Mouse (Mus musculus) liver, embryonic 11.5 days (tissue): ENCODE measurements around the gene S1pr2. TPM values are rescaled to one million over a fixed set of nuclear protein-coding genes. Genes with fewer than 3 reads are reported as not detected.
"Not testable (repeated sequence)": the region's sequence is repeated elsewhere in the genome, so short reads cannot be mapped to it uniquely, and the experiment has no call there.

ENCODE experiments used
- ATAC-seq: fragments of 200-750 bp; cut with Nextera tagmentation; replicated peaks from 2 replicates; pipeline ENCODE4 v1.8.0; 2017; ENCODE audit warnings: moderate number of reproducible peaks, mild to moderate bottlenecking, moderate TSS enrichment, moderate library complexity; ENCODE audit not compliant: low FRiP score
- DNase-seq: peaks from one replicate; pipeline ENCODE4 v3.0.0-alpha.2; 2017; ENCODE audit warnings: low spot score
- H3K27ac ChIP-seq: fragments of 300-500 bp; sonication (generic); 2 replicates; pipeline ENCODE4 v1.5.1; 2014; ENCODE audit warnings: mild to moderate bottlenecking, low read depth, low read length, control low read depth
- H3K27me3 ChIP-seq: fragments of 300-500 bp; sonication (generic); replicated peaks from 2 replicates; pipeline ENCODE4 v1.6.1; 2014; ENCODE audit warnings: low read length, mixed read lengths; ENCODE audit not compliant: control insufficient read depth, insufficient read depth
- H3K36me3 ChIP-seq: fragments of 300-500 bp; sonication (generic); 2 replicates; pipeline ENCODE4 v1.6.1; 2014; ENCODE audit warnings: mild to moderate bottlenecking, low read length, moderate library complexity, mixed read lengths; ENCODE audit not compliant: control insufficient read depth, insufficient read depth
- H3K4me1 ChIP-seq: fragments of 300-500 bp; sonication (generic); replicated peaks from 2 replicates; pipeline ENCODE4 v1.6.1; 2014; ENCODE audit warnings: low read length, mixed read lengths; ENCODE audit not compliant: control insufficient read depth, insufficient read depth
- H3K4me2 ChIP-seq: fragments of 300-500 bp; sonication (generic); 2 replicates; pipeline ENCODE4 v1.6.1; 2014; ENCODE audit warnings: mild to moderate bottlenecking, control low read depth, moderate library complexity
- H3K4me3 ChIP-seq: fragments of 300-500 bp; sonication (generic); 2 replicates; pipeline ENCODE4 v1.5.1; 2014; ENCODE audit warnings: low read depth, low read length, control low read depth
- H3K9ac ChIP-seq: fragments of 300-500 bp; sonication (generic); 2 replicates; pipeline ENCODE4 v1.6.1; 2014; ENCODE audit warnings: low read depth, low read length, control low read depth
- H3K9me3 ChIP-seq: fragments of 300-500 bp; sonication (generic); 2 replicates; pipeline ENCODE4 v1.6.1; 2016; ENCODE audit warnings: low read length, inconsistent platforms, mixed read lengths; ENCODE audit not compliant: control insufficient read depth
- whole genome bisulfite sequencing: fragments of 180-500 bp; shearing (Covaris S2); extraction: QIAGEN DNeasy Blood & Tissue Kit; methylation state at CpG from one replicate; pipeline ENCODE4 v1.1.7; 2014; 5-methylcytosine and 5-hydroxymethylcytosine counted together
- polyA plus RNA-seq: library from polyadenylated mRNA; unstranded; fragments of >200 nt; fragmentation: Nextera tagmentation; extraction: Ambion mirVana; gene quantifications from 2 replicates; pipeline ENCODE4 v1.2.1, GENCODE M21; 2014

Gene S1pr2
- polyA plus RNA-seq, 1 experiment from 2014 or later: 15.2 TPM

DNA sequence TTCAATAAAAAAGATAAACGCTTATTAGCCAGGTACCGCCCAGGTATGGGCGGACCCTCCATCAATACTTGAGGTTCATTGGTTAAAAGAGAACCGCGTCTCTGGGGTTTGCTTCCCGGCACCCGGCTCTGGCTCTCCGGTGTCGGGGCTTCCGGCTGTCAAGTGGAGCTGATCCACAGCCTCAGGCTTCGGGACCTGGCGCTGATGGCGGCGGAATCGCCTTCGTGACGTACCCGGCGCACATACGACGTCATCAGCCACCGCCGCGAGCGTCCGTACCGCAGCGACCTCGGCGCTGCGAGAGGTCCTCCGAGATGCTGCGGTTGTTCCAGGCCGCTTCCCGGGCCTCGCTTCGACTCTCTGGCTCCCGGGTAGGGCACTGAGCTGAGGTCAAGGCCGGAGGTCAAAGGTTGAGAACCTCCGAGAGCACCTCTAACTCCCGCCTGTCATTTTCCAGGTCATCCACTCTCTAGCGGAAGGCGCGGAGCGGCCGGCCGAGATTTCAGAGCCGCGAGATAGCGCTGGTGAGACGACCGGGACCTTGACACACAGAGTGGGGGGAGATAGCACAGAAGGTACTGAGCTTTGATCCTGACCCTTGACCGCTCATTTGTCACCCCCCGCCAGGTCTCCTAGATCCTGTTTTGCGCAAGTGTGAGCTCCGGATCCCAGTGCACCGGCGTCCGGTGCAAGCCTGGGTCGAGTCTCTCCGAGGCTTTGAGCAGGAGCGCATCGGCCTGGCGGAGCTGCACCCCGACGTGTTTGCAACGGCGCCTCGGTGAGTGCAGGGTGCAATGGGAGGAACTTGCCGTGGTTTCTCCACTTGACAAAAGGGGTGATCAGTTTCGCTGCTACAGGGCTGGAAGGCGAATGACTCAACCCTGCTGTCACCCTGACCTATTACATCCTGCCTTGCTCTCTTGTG is 26.3 kb upstream of the S1pr2 start, which contains the start of gene Mrpl4:
Gene Mrpl4, plus strand, starts transcription at position 112 of the 925 bp plus-strand sequence.
- Histone ChIP-seq H3K36me3 (peaks cover 16% of the 10 kb centered on the region), H3K9ac (peak within 1 kb of the TSS; percentile 80), H3K27me3 (no peaks in the 10 kb centered on the region), H3K9me3 (no peaks in the 10 kb centered on the region), H3K4me2 (peak within 1 kb of the TSS; percentile 95), H3K4me1 (0 out of 2 replicates have a peak, but pooled peaks cover 2% of the 10 kb centered on the region), H3K27ac (peak within 1 kb of the TSS; percentile 77), H3K4me3 (peak within 1 kb of the TSS; percentile 88)
- ATAC-seq: peak; percentile 78
- under 1% methylated on average over 72 of the region's 72 CpGs for WGBS
- DNase-seq: peak; percentile 90

- DNase-seq (no peak), ATAC-seq (peak; percentile 26)
- Histone ChIP-seq H3K9ac (peak overlapping the region; percentile 80), H3K9me3 (no peaks in the 10 kb centered on the region), H3K4me1 (0 out of 2 replicates have a peak, but pooled peaks cover 2% of the 10 kb centered on the region), H3K27me3 (no peaks in the 10 kb centered on the region), H3K27ac (peak overlapping the region; percentile 77; the same call in 1 of the 2 replicates), H3K4me3 (peak overlapping the region; percentile 88), H3K36me3 (peaks cover 10% of the 10 kb centered on the region), H3K4me2 (peak overlapping the region; percentile 95)
- WGBS: 11% methylated on average over 7 of the region's 7 CpGs
Observed at GRCm38 (mm10) chr9:21002270-21002626, 25.7 kb upstream of the S1pr2 start.

- 67% methylated on average over 6 of the region's 6 CpGs for WGBS
- Histone ChIP-seq H3K36me3 (peaks cover 6% of the 10 kb centered on the region; the same call in 1 of the 2 replicates), H3K27ac (no peak overlapping the region), H3K9ac (no peak overlapping the region), H3K4me1 (0 out of 2 replicates have a peak, but pooled peaks cover 2% of the 10 kb centered on the region), H3K27me3 (no peaks in the 10 kb centered on the region), H3K9me3 (no peaks in the 10 kb centered on the region), H3K4me2 (peak overlapping the region; percentile 95; the same call in 1 of the 2 replicates), H3K4me3 (no peak overlapping the region)
- ATAC-seq (no peak), DNase-seq (no peak)
Observed at GRCm38 (mm10) chr9:21001651-21002200, 25.1 kb upstream of the S1pr2 start.

- 0 out of 2 replicates have a peak, but pooled peaks cover 2% of the 10 kb centered on the region for H3K36me3 ChIP-seq
- DNase-seq (no peak), ATAC-seq (no peak)
- H3K4me1 ChIP-seq: 0 out of 2 replicates have a peak, but pooled peaks cover 2% of the 10 kb centered on the region
- H3K9ac ChIP-seq: no peak overlapping the region
- H3K27me3 ChIP-seq: no peaks in the 10 kb centered on the region
- no peak overlapping the region for H3K4me3 ChIP-seq
- no peak overlapping the region for H3K27ac ChIP-seq
- no peaks in the 10 kb centered on the region for H3K9me3 ChIP-seq
- no peak overlapping the region for H3K4me2 ChIP-seq
Observed at GRCm38 (mm10) chr9:21000811-21001210, 24.2 kb upstream of the S1pr2 start.

DNA sequence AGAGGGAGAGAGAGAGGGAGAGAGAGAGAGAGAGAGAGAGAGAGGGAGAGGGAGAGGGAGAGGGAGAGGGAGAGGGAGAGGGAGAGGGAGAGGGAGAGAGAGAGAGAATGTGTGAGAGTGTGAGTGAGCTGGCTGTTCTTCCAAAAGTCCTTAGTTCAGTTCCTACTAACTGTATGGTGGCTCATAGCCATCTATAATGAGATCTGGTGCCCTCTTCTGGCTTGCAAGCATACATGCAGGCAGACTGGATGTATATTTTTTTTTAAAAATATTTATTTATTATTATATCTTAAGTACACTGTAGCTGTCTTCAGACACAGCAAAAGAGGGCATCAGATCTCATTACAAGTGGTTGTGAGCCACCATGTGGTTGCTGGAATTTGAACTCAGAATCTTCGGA is 21.8 kb upstream of the S1pr2 start:
- WGBS: 68% methylated on average over 1 of the region's 1 CpGs
- H3K4me2 ChIP-seq, H3K36me3 ChIP-seq, H3K27ac ChIP-seq, H3K9me3 ChIP-seq, H3K4me3 ChIP-seq, H3K4me1 ChIP-seq, H3K9ac ChIP-seq, DNase-seq, H3K27me3 ChIP-seq, ATAC-seq: not testable (repeated sequence)

- no peak for ATAC-seq
- H3K36me3 ChIP-seq: no peaks in the 10 kb centered on the region
- no peaks in the 10 kb centered on the region for H3K4me1 ChIP-seq
- no peak overlapping the region for H3K9ac ChIP-seq
- WGBS: 81% methylated on average over 8 of the region's 8 CpGs
- H3K9me3 ChIP-seq: no peaks in the 10 kb centered on the region
- H3K27me3 ChIP-seq: no peaks in the 10 kb centered on the region
- no peak overlapping the region for H3K4me3 ChIP-seq
- no peak overlapping the region for H3K27ac ChIP-seq
- no peak for DNase-seq
- H3K4me2 ChIP-seq: no peak overlapping the region
Observed at GRCm38 (mm10) chr9:20997065-20997464, 20.5 kb upstream of the S1pr2 start.

DNA sequence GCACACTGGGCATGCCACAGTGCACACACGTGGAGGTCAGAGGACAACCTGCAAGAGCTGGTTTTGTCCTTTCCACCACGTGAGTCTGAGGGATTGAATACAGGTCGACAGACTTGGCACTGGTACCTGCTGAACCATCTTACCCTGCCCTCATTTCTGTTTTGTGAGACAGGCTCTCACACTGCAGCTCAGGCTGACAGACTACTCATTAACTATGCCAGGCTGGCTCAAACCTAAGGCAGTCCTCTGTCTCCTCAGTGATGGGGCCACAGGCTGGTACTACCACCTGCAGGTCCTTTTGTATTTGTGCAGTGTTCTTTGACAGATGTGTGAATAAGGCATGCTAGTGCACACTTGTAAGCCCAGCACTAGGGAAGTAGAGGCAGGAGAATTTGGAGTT is 18.5 kb upstream of the S1pr2 start:
- 77% methylated on average over 3 of the region's 3 CpGs for WGBS
- no peaks in the 10 kb centered on the region for H3K9me3 ChIP-seq
- ATAC-seq (no peak), DNase-seq (no peak)
- no peaks in the 10 kb centered on the region; the same call in 1 of the 2 replicates for H3K4me1 ChIP-seq
- H3K4me3 ChIP-seq: no peak overlapping the region
- H3K27me3 ChIP-seq: no peaks in the 10 kb centered on the region
- no peak overlapping the region for H3K27ac ChIP-seq
- no peak overlapping the region for H3K4me2 ChIP-seq
- H3K9ac ChIP-seq: no peak overlapping the region
- H3K36me3 ChIP-seq: no peaks in the 10 kb centered on the region

GRCm38 (mm10) chr9:20993165-20993898 is 16.8 kb upstream of the S1pr2 start:
- DNase-seq (no peak), ATAC-seq (no peak)
- H3K9me3 ChIP-seq: no peaks in the 10 kb centered on the region

More at GRCm38 (mm10) chr9:20993165-20993898, 16.8 kb upstream of the S1pr2 start:
- no peak overlapping the region for H3K9ac ChIP-seq
- H3K4me2 ChIP-seq: no peak overlapping the region
- H3K27ac ChIP-seq: no peak overlapping the region
- H3K4me1 ChIP-seq: no peaks in the 10 kb centered on the region; the same call in 1 of the 2 replicates
- H3K36me3 ChIP-seq: no peaks in the 10 kb centered on the region
- no peaks in the 10 kb centered on the region for H3K27me3 ChIP-seq
- 61% methylated on average over 5 of the region's 5 CpGs for WGBS
- H3K4me3 ChIP-seq: no peak overlapping the region
